8 mouse cellular contexts compared by ENCODE assay signal in the genomic region with DNA sequence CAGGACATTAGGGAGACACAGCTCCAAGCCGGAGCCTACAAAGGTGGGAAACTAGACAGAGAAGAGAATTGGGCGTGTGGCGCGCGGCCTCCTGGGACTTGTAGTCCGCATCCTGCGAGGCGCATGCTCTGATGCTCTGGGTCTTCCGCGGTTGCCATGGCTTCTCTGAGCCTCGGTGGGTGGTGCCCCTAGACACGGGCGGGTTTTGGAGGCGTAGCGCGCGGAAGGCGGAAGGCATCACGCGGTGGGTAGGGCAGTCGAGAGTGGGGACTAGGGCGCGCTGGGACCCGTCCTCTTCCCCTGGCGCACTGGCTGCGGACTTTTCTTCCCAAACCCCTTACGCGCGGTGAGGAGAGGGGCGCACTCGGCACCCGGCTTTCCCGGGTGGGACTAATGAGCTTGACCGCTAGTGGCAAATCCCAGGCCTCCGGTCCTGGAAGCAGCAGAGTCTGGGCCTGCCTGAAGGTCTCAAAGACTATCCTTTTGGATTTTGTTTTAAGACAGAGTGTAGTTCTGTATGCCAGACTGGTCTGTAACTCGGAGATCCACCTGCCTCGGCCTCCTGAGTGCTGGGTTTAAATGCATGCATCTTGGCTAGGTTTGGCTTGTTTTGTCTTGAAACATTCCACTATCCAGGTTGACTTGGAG. TPM values are rescaled to one million over a fixed set of nuclear protein-coding genes. Genes with fewer than 3 reads are reported as not detected.
DNase-seq lines count a peak whose midpoint lies in the region; ATAC-seq and TF ChIP-seq lines count a peak whose summit lies in the region.

A gene (plus strand): TSS at position 160 of the 648 bp plus-strand sequence.

- ATAC-seq in kidney, embryonic 15.5 days (replicated peaks; ENCODE audit: low FRiP score), result peak; percentile 98
- peak; percentile 100 for ATAC-seq in monocyte, adult 5-6 weeks (replicated peaks; ENCODE audit: insufficient number of reproducible peaks, low FRiP score, low TSS enrichment, poor library complexity, severe bottlenecking)

- H3K27ac ChIP-seq in bone marrow macrophage, adult 2 months (ENCODE audit: insufficient read depth, low read depth, low read length), result peak within 1 kb of the TSS; percentile 55
- peak within 1 kb of the TSS; percentile 12; the same call in 1 of the 2 replicates for H3K27ac ChIP-seq in embryonic fibroblast, embryonic 13.5 days (ENCODE audit: insufficient read depth, low read length)
- H3K27ac ChIP-seq in heart, embryonic 10.5 days, result peak within 1 kb of the TSS; percentile 91
- peak within 1 kb of the TSS; percentile 86 for H3K27ac ChIP-seq in kidney, embryonic 15.5 days

- no peak for TF ChIP-seq POLR2A in bone marrow macrophage, adult 2 months (IDR thresholded peaks at IDR 0.05; ENCODE audit: borderline replicate concordance, low read depth, low read length)
- TF ChIP-seq POLR2A in embryonic fibroblast, embryonic 13.5 days (IDR thresholded peaks at IDR 0.05; ENCODE audit: low read depth, low read length), result peak; percentile 85

- H3K9ac ChIP-seq in kidney, embryonic 15.5 days, result peak within 1 kb of the TSS; percentile 77

- 3% methylated on average over 37 of the region's 37 CpGs for WGBS in heart, embryonic 10.5 days
- WGBS in kidney, embryonic 15.5 days, result 3% methylated on average over 35 of the region's 37 CpGs

- TF ChIP-seq CTCF in bone marrow macrophage, adult 2 months (IDR thresholded peaks at IDR 0.05; ENCODE audit: low read depth, low read length), result no peak
- no peak for TF ChIP-seq CTCF in embryonic fibroblast, embryonic 13.5 days (IDR thresholded peaks at IDR 0.05; ENCODE audit: borderline replicate concordance, insufficient read depth, low read length)

- peak within 1 kb of the TSS; percentile 82 for H3K4me3 ChIP-seq in bone marrow macrophage, adult 2 months (ENCODE audit: insufficient read depth, low read length)
- peak within 1 kb of the TSS; percentile 83 for H3K4me3 ChIP-seq in embryonic fibroblast, embryonic 13.5 days (ENCODE audit: insufficient read depth, low read length)
- peak within 1 kb of the TSS; percentile 74 for H3K4me3 ChIP-seq in heart, embryonic 10.5 days
- peak within 1 kb of the TSS; percentile 79 for H3K4me3 ChIP-seq in kidney, embryonic 15.5 days (replicated peaks)

- peak within 1 kb of the TSS; percentile 61 for H3K4me2 ChIP-seq in kidney, embryonic 15.5 days

- peaks cover 19% of the 10 kb centered on the region for H3K36me3 ChIP-seq in heart, embryonic 10.5 days
- peaks cover 14% of the 10 kb centered on the region for H3K36me3 ChIP-seq in kidney, embryonic 15.5 days

- no peaks in the 10 kb centered on the region for H3K9me3 ChIP-seq in heart, embryonic 10.5 days
- no peaks in the 10 kb centered on the region for H3K9me3 ChIP-seq in kidney, embryonic 15.5 days (replicated peaks)

- DNase-seq in A20 (ENCODE audit: low read depth, low spot score) (peak; percentile 96), liver (peak; percentile 97)
- peak; percentile 99 for DNase-seq in heart, embryonic 10.5 days (ENCODE audit: low spot score)
- peak; percentile 90 to 94 for DNase-seq in spleen, postnatal 4 days (ENCODE audit: low spot score in 2 of 2)

- H3K27me3 ChIP-seq in heart, embryonic 10.5 days (ENCODE audit: insufficient read depth, poor library complexity, severe bottlenecking), result no peaks in the 10 kb centered on the region
- no peaks in the 10 kb centered on the region for H3K27me3 ChIP-seq in kidney, embryonic 15.5 days

- H3K4me1 ChIP-seq in bone marrow macrophage, adult 2 months (ENCODE audit: control insufficient read depth, insufficient read depth, low read length), result peaks cover 20% of the 10 kb centered on the region
- peaks cover 4% of the 10 kb centered on the region; the same call in 1 of the 2 replicates for H3K4me1 ChIP-seq in embryonic fibroblast, embryonic 13.5 days (ENCODE audit: control insufficient read depth, insufficient read depth, low read length)
- peaks cover 30% of the 10 kb centered on the region for H3K4me1 ChIP-seq in heart, embryonic 10.5 days
- H3K4me1 ChIP-seq in kidney, embryonic 15.5 days, result peaks cover 15% of the 10 kb centered on the region

RNA-seq across cellular contexts. Expression of the gene that starts here (rescaled TPM):
- polyA plus RNA-seq in bone marrow macrophage, adult 2 months (2012; ENCODE audit: insufficient read depth, insufficient read length, missing spikeins), result 37.9 and 38.6 TPM in 2 replicates
- 34.3 and 38.7 TPM in 2 replicates for polyA plus RNA-seq in embryonic fibroblast, embryonic 13.5 days (2011; ENCODE audit: insufficient read length, low read depth, missing spikeins)
- polyA plus RNA-seq in heart, embryonic 10.5 days (2016; fragmentation: Nextera tagmentation; extraction: Ambion mirVana), result 47.5 and 47.7 TPM in 2 replicates
- 51.8 and 52.9 TPM in 2 replicates for polyA plus RNA-seq in kidney, embryonic 15.5 days (2015; fragmentation: Nextera tagmentation; extraction: Ambion mirVana)
- total RNA-seq in monocyte, adult 5-6 weeks (2017), result 14.4 to 20.7 TPM (median 16.1 TPM) in 3 replicates

Comparison
In these comparisons a context has a peak if more than half of its experiments do, and no peak if none do; other contexts are left out.
1. Peak in every context shown above with its lines: DNase-seq, ATAC-seq, H3K4me3 ChIP-seq and H3K27ac ChIP-seq.
2. H3K27ac ChIP-seq: peak in every context shown above with its lines; median percentile 91 in heart, embryonic 10.5 days; 86 in kidney, embryonic 15.5 days; 55 in bone marrow macrophage, adult 2 months; 12 in embryonic fibroblast, embryonic 13.5 days.